8 mouse cellular contexts compared by ENCODE assay signal in the genomic region with DNA sequence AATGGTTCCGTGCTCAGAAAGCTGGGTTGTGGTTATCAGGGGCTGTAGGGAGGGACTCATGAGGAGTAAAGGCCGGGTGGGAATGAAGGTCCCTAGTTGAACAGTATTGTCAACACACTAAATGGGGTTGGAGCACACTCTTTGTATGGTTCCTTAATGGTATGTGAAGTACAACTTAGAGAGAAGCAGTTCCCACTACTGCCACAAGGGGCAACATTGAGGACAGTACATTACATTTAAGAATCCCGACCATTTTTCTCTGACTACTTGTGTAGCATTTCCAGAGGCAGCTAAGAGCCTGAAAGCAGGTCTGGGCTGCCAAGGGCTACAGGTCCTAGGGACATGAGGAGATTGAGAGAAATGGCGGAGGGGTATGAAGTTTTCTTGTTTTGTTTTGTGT. TPM values are rescaled to one million over a fixed set of nuclear protein-coding genes. Genes with fewer than 3 reads are reported as not detected.
DNase-seq lines count a peak whose midpoint lies in the region; ATAC-seq and TF ChIP-seq lines count a peak whose summit lies in the region.

No protein-coding gene starts in this region.

- H3K4me1 ChIP-seq in liver, embryonic 12.5 days = peaks cover 9% of the 10 kb centered on the region
- H3K4me1 ChIP-seq in lung, embryonic 14.5 days (ENCODE audit: insufficient read depth) = no peaks in the 10 kb centered on the region

- no peak for ATAC-seq in liver, embryonic 12.5 days
- peak; percentile 59 to 63 for ATAC-seq in hematopoietic stem cell, adult 5-6 weeks (replicated peaks in 1 of 2; ENCODE audit: insufficient read depth in 1 of 2, low FRiP score in 2 of 2, low TSS enrichment in 1 of 2, low read depth in 1 of 2, poor library complexity in 2 of 2, severe bottlenecking in 2 of 2)
- ATAC-seq in lung, embryonic 14.5 days (ENCODE audit: insufficient read depth) = peak; percentile 32; the same call in 1 of the 2 replicates
- no peak for ATAC-seq in frontal cortex, adult (ENCODE audit: low TSS enrichment)

- peaks cover 36% of the 10 kb centered on the region for H3K27me3 ChIP-seq in liver, embryonic 12.5 days (replicated peaks)
- 0 out of 2 replicates have a peak, but pooled peaks cover 3% of the 10 kb centered on the region for H3K27me3 ChIP-seq in lung, embryonic 14.5 days (ENCODE audit: insufficient read depth, low read length)

- TF ChIP-seq CTCF in lung, embryonic 14.5 days (IDR thresholded peaks at IDR 0.05; ENCODE audit: low read depth) = peak; percentile 84

- no peak overlapping the region for H3K27ac ChIP-seq in liver, embryonic 12.5 days
- H3K27ac ChIP-seq in lung, embryonic 14.5 days (ENCODE audit: low read depth) = no peak overlapping the region

- H3K9ac ChIP-seq in liver, embryonic 12.5 days = no peak overlapping the region
- H3K9ac ChIP-seq in lung, embryonic 14.5 days = no peak overlapping the region

- no peak overlapping the region for H3K4me2 ChIP-seq in liver, embryonic 12.5 days
- H3K4me2 ChIP-seq in lung, embryonic 14.5 days = no peak overlapping the region

- WGBS in liver, embryonic 12.5 days (ENCODE audit: insufficient replicate concordance) = 20% methylated on average over 4 of the region's 4 CpGs
- WGBS in lung, embryonic 14.5 days = 30% methylated on average over 4 of the region's 4 CpGs

- peak; percentile 60 for DNase-seq in liver
- peak; percentile 87 for DNase-seq in NIH3T3 (ENCODE audit: low read depth)
- DNase-seq in cerebellum, postnatal 25 days = peak; percentile 55 to 81
- DNase-seq in lung, embryonic 14.5 days = peak; percentile 91
- DNase-seq in right cerebral cortex, postnatal 14 days = peak; percentile 73

- no peaks in the 10 kb centered on the region for H3K9me3 ChIP-seq in liver, embryonic 12.5 days (replicated peaks)
- H3K9me3 ChIP-seq in lung, embryonic 14.5 days (ENCODE audit: low read depth, low read length) = no peaks in the 10 kb centered on the region

- no peak overlapping the region for H3K4me3 ChIP-seq in liver, embryonic 12.5 days
- no peak overlapping the region for H3K4me3 ChIP-seq in lung, embryonic 14.5 days (ENCODE audit: low read depth, low read length)

- no peaks in the 10 kb centered on the region for H3K36me3 ChIP-seq in liver, embryonic 12.5 days
- H3K36me3 ChIP-seq in lung, embryonic 14.5 days (ENCODE audit: insufficient read depth) = no peaks in the 10 kb centered on the region

RNA-seq across cellular contexts. Expression of a gene that starts 2.5 kb away (rescaled TPM):
- not detected in 2 replicates for polyA plus RNA-seq in liver, embryonic 12.5 days (2016; fragmentation: Nextera tagmentation; extraction: Ambion mirVana)
- not detected in 2 replicates for total RNA-seq in hematopoietic stem cell, adult 5-6 weeks (2017)
- polyA plus RNA-seq in lung, embryonic 14.5 days (2014; fragmentation: Nextera tagmentation; extraction: Ambion mirVana) = not detected in 2 replicates

RNA-seq across cellular contexts. Expression of a gene that starts 2.8 kb away (rescaled TPM):
- polyA plus RNA-seq in liver, embryonic 12.5 days (2016; fragmentation: Nextera tagmentation; extraction: Ambion mirVana) = 0.32 and 0.45 TPM in 2 replicates
- total RNA-seq in hematopoietic stem cell, adult 5-6 weeks (2017) = not detected in 2 replicates
- polyA plus RNA-seq in lung, embryonic 14.5 days (2014; fragmentation: Nextera tagmentation; extraction: Ambion mirVana) = 1.0 and 1.4 TPM in 2 replicates

RNA-seq across cellular contexts. Expression of a gene that starts 5.3 kb away (rescaled TPM):
- polyA plus RNA-seq in liver, embryonic 12.5 days (2016; fragmentation: Nextera tagmentation; extraction: Ambion mirVana) = not detected in 2 replicates
- total RNA-seq in hematopoietic stem cell, adult 5-6 weeks (2017) = 0.65 TPM in 1 of 2 replicates, not detected in the other
- not detected in 2 replicates for polyA plus RNA-seq in lung, embryonic 14.5 days (2014; fragmentation: Nextera tagmentation; extraction: Ambion mirVana)

RNA-seq across cellular contexts. Expression of a gene that starts 12.2 kb away (rescaled TPM):
- 588 and 602 TPM in 2 replicates for polyA plus RNA-seq in liver, embryonic 12.5 days (2016; fragmentation: Nextera tagmentation; extraction: Ambion mirVana)
- 82.3 and 105 TPM in 2 replicates for total RNA-seq in hematopoietic stem cell, adult 5-6 weeks (2017)
- 1,057 and 1,075 TPM in 2 replicates for polyA plus RNA-seq in lung, embryonic 14.5 days (2014; fragmentation: Nextera tagmentation; extraction: Ambion mirVana)

RNA-seq across cellular contexts. Expression of a gene that starts 26.7 kb away (rescaled TPM):
- not detected in 2 replicates for polyA plus RNA-seq in liver, embryonic 12.5 days (2016; fragmentation: Nextera tagmentation; extraction: Ambion mirVana)
- total RNA-seq in hematopoietic stem cell, adult 5-6 weeks (2017) = not detected in 2 replicates
- polyA plus RNA-seq in lung, embryonic 14.5 days (2014; fragmentation: Nextera tagmentation; extraction: Ambion mirVana) = not detected in 2 replicates

Comparison
In these comparisons a context has a peak if more than half of its experiments do, and no peak if none do; other contexts are left out.
1. ATAC-seq: peak in hematopoietic stem cell, adult 5-6 weeks (2 of 2) and lung, embryonic 14.5 days (single experiment); none in liver, embryonic 12.5 days (single experiment) and frontal cortex, adult (single experiment).
2. Peak in every context shown above with its lines, with median percentiles within 50 percentile points of each other: DNase-seq.